Mouse (Mus musculus) cerebellum, postnatal 14 days (tissue): Measurements from ENCODE around the gene A930017K11Rik.

ENCODE experiments used
- DNase-seq, 2 experiments: peaks; one replicate each; pipeline ENCODE4 v3.0.0; 2021; ENCODE audit warnings: mixed read lengths in 2 of 2

A930017K11Rik gene

GRCm38 (mm10) chr17:25958771-25959494, 6.6 kb upstream of the A930017K11Rik start:
- peak; percentile 71 to 72 for DNase-seq

- peak; percentile 76 to 83 for DNase-seq
Observed at GRCm38 (mm10) chr17:25957586-25958051, 5.3 kb upstream of the A930017K11Rik start.

GRCm38 (mm10) chr17:25956631-25957030, 4.3 kb upstream of the A930017K11Rik start:
- DNase-seq: peak; percentile 63 to 64

- DNase-seq: peak; percentile 88
Observed at GRCm38 (mm10) chr17:25956201-25956600, 3.8 kb upstream of the A930017K11Rik start.

GRCm38 (mm10) chr17:25955736-25956135, 3.4 kb upstream of the A930017K11Rik start:
- DNase-seq: peak in 1 of 2 experiments; percentile 42

- no peak for DNase-seq
Observed at GRCm38 (mm10) chr17:25954671-25955070, 2.3 kb upstream of the A930017K11Rik start.

GRCm38 (mm10) chr17:25953161-25953560, 796 bp upstream of the A930017K11Rik start:
- peak; percentile 77 to 81 for DNase-seq

GRCm38 (mm10) chr17:25951225-25951802, 1.1 kb downstream of the A930017K11Rik start:
- DNase-seq: peak in 1 of 2 experiments; percentile 75

- DNase-seq: peak in 1 of 2 experiments; percentile 42
Observed at GRCm38 (mm10) chr17:25950706-25951105, 1.7 kb downstream of the A930017K11Rik start.

- DNase-seq: peak in 1 of 2 experiments; percentile 37
Observed at GRCm38 (mm10) chr17:25949981-25950380, 2.4 kb downstream of the A930017K11Rik start.

GRCm38 (mm10) chr17:25948051-25948450, 4.3 kb downstream of the A930017K11Rik start:
- peak; percentile 60 for DNase-seq

- DNase-seq: no peak
Observed at GRCm38 (mm10) chr17:25947576-25947975, 4.8 kb downstream of the A930017K11Rik start.

GRCm38 (mm10) chr17:25946891-25947290, 5.5 kb downstream of the A930017K11Rik start:
- no peak for DNase-seq

GRCm38 (mm10) chr17:25946349-25946748, 6.0 kb downstream of the A930017K11Rik start:
- DNase-seq: no peak

GRCm38 (mm10) chr17:25945517-25946155, 6.7 kb downstream of the A930017K11Rik start:
- DNase-seq: peak in 1 of 2 experiments; percentile 39

- DNase-seq: no peak
Observed at GRCm38 (mm10) chr17:25944366-25945163, 7.8 kb downstream of the A930017K11Rik start, which contains the start of the genes Pigq and Nhlrc4. Gene Pigq, minus strand, starts transcription at chr17:25944936. Gene Nhlrc4, minus strand, starts transcription at chr17:25944961.

- no peak for DNase-seq
Observed at GRCm38 (mm10) chr17:25943769-25944168, 8.6 kb downstream of the A930017K11Rik start.

- DNase-seq: no peak
Observed at GRCm38 (mm10) chr17:25943221-25943620, 9.1 kb downstream of the A930017K11Rik start.

- no peak for DNase-seq
Observed at GRCm38 (mm10) chr17:25942597-25943151, 9.7 kb downstream of the A930017K11Rik start.

- peak; percentile 91 to 93 for DNase-seq
Observed at GRCm38 (mm10) chr17:25941511-25942241, 10.7 kb downstream of the A930017K11Rik start.

- no peak for DNase-seq
Observed at GRCm38 (mm10) chr17:25934526-25934925, 17.8 kb downstream of the A930017K11Rik start.
